Mouse (Mus musculus) layer of hippocampus, adult 6 months (tissue): ENCODE measurements around the gene Tia1. TPM values are rescaled to one million over a fixed set of nuclear protein-coding genes. Genes with fewer than 3 reads are reported as not detected.

Experiments used
- long read RNA-seq, 2 experiments: library from polyadenylated mRNA; unstranded; transcript quantifications; one replicate each; pipeline ENCODE4 v2.0.0; 2019 to 2020
- polyA plus RNA-seq: library from polyadenylated mRNA; unstranded; fragments of <200 nt; fragmentation: Nextera tagmentation; gene quantifications from 2 replicates; pipeline ENCODE4 v1.2.3, GENCODE M21; 2021

Gene Tia1
- polyA plus RNA-seq: 23.3 and 25.5 TPM in 2 replicates
- long read RNA-seq, experiment 1, full-length matches to known transcripts: 33 of 44 reads
- long read RNA-seq, experiment 1, partial matches to known transcripts: 5 of 44 reads
- long read RNA-seq, experiment 1, other reads (novel, unspliced or antisense): 6 of 44 reads
- long read RNA-seq, experiment 2, full-length matches to known transcripts: 113 of 223 reads
- long read RNA-seq, experiment 2, partial matches to known transcripts: 56 of 223 reads
- long read RNA-seq, experiment 2, other reads (novel, unspliced or antisense): 54 of 223 reads

GRCm38 (mm10) chr6:86404100-86404861, at the start of gene Tia1:
TSS of gene Tia1 (plus strand) at chr6:86404219.

GRCm38 (mm10) chr6:86365371-86366124, 38.5 kb upstream of the Tia1 start, which contains the start of gene Fam136a:
TSS of gene Fam136a (plus strand) at chr6:86365646.

DNA sequence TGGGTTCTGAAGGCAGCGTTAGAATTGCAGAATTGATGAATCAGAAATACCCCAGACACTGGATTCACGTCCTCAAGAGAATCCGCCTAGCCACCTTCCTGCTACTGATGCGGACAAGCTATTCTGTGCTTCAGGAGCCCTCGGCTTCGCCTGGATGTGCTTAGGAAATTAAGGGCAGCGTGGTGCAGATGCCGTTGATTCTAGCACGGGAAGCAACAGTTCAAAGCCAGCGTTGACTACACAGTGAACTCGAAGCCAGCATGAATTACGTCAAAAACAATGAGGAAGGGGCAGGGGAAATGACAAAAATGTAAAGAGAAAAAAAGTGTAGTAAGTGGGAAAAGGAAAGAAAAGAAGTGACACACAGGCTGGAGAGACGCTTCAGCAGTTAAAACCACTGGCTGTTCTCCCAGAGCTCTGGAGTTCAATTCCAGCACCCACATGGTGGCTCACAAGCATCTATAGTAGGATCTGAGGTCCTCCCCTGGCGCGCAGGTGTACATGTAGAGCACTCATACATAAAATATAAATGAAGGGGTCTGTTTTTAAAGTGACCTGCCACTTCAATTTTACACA, 33.2 kb upstream of the Tia1 start, which contains the start of gene Snrpg:
Gene Snrpg (plus strand): TSS at position 541 of the 576 bp plus-strand sequence.

DNA sequence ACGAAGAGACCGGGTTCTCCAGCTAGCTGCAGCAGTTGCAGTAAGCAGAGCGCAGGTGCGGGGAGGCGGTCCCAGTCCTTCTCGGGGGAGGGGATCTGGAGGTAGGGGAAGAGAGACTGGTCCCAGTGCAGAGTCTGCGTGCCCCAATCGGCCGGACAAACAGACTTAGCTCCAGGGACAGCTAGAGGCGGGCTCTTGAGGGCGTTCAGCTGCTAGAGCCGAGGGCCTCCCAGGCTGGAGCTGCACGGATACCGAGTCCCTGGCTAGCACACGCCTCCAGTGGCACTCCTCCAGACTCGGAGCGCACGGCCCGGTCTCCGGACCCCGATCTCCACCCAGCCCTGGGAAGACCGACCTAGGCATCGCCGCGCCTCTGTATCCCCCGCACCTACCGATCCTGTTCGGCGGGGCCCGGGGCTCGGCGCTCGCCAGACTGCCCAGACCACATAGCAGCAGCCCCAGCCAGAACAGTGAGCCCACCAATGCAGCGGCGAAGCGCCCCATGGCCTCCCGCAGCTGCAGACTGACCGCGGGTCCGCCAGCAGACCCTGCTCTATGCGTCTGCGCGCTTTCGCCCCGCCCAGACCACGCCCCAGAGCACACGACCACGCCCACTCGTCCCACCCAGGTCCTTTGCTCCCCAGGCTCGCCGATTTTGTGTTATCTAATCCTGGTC, 7.3 kb upstream of the Tia1 start, which contains the start of gene Pcyox1:
Gene Pcyox1 (minus strand): TSS at position 574 of the 676 bp plus-strand sequence.

GRCm38 (mm10) chr6:86426358-86426757, 22.3 kb downstream of the Tia1 start, which contains the start of gene Gm44790:
TSS of gene Gm44790 (plus strand) at chr6:86426658.

GRCm38 (mm10) chr6:86438272-86439118, 34.5 kb downstream of the Tia1 start, which contains the start of gene C87436:
TSS of gene C87436 (plus strand) at chr6:86438374.

Other genes with a start within 250 kb of the Tia1 start
- 12.8 and 14.8 TPM in 2 replicates for gene Tgfa, start 209.0 kb upstream of the Tia1 start, polyA plus RNA-seq
- 46.4 and 47.0 TPM in 2 replicates for gene Fam136a, start 38.6 kb upstream of the Tia1 start, polyA plus RNA-seq
- 277 and 307 TPM in 2 replicates for gene Snrpg, start 32.9 kb upstream of the Tia1 start, polyA plus RNA-seq
- gene Pcyox1, start 7.1 kb upstream of the Tia1 start, polyA plus RNA-seq: 48.7 and 49.4 TPM in 2 replicates
- 3.2 and 4.6 TPM in 2 replicates for gene Gm44790, start 22.4 kb downstream of the Tia1 start, polyA plus RNA-seq
- gene C87436, start 34.2 kb downstream of the Tia1 start, polyA plus RNA-seq: 19.1 and 19.3 TPM in 2 replicates
- 98.4 and 118 TPM in 2 replicates for gene Pcbp1, start 122.1 kb downstream of the Tia1 start, polyA plus RNA-seq
- 0.23 and 0.44 TPM in 2 replicates for gene Asprv1, start 223.9 kb downstream of the Tia1 start, polyA plus RNA-seq